Mouse (Mus musculus): ENCODE data around the gene Itgb1bp1.
A peak's percentile ranks its signal among the peaks of the same experiment; 100 is the strongest.

Gene Itgb1bp1

GRCm38 (mm10) chr12:21286243-21286622, at the start of gene Itgb1bp1:
TSS of gene Itgb1bp1 (minus strand) at chr12:21286284.
- DNase-seq, result peak; percentile 100

- DNase-seq, result peak; percentile 96
These were observed 49.8 kb upstream of the Itgb1bp1 start for GRCm38 (mm10) chr12:21335869-21336268.

- DNase-seq, result peak; percentile 81
These were observed 47.7 kb upstream of the Itgb1bp1 start for GRCm38 (mm10) chr12:21333766-21334165.

- DNase-seq, result peak; percentile 71
These were observed 46.9 kb upstream of the Itgb1bp1 start for GRCm38 (mm10) chr12:21333021-21333420.

GRCm38 (mm10) chr12:21331711-21332110, 45.6 kb upstream of the Itgb1bp1 start:
- DNase-seq, result peak; percentile 71

GRCm38 (mm10) chr12:21330961-21331576, 45.0 kb upstream of the Itgb1bp1 start:
- DNase-seq, result peak; percentile 90

- peak; percentile 70 for DNase-seq
These were observed 43.7 kb upstream of the Itgb1bp1 start for GRCm38 (mm10) chr12:21329661-21330400.

- peak; percentile 93 for DNase-seq
These were observed 40.2 kb upstream of the Itgb1bp1 start for GRCm38 (mm10) chr12:21326325-21326724.

- peak; percentile 87 for DNase-seq
These were observed 39.2 kb upstream of the Itgb1bp1 start for GRCm38 (mm10) chr12:21325266-21325665.

GRCm38 (mm10) chr12:21324101-21324500, 38.0 kb upstream of the Itgb1bp1 start:
- peak; percentile 80 for DNase-seq

- peak; percentile 86 for DNase-seq
These were observed 36.8 kb upstream of the Itgb1bp1 start for GRCm38 (mm10) chr12:21322856-21323255.

- peak; percentile 83 for DNase-seq
These were observed 36.2 kb upstream of the Itgb1bp1 start for GRCm38 (mm10) chr12:21322296-21322695.

GRCm38 (mm10) chr12:21321170-21321569, 35.1 kb upstream of the Itgb1bp1 start:
- DNase-seq, result peak; percentile 57

- DNase-seq, result peak; percentile 55
These were observed 34.2 kb upstream of the Itgb1bp1 start for GRCm38 (mm10) chr12:21320317-21320716.

GRCm38 (mm10) chr12:21318143-21318895, 32.2 kb upstream of the Itgb1bp1 start:
- DNase-seq, result no peak

GRCm38 (mm10) chr12:21316869-21317265, 30.8 kb upstream of the Itgb1bp1 start:
- peak; percentile 92 for DNase-seq

GRCm38 (mm10) chr12:21315923-21316868, 30.1 kb upstream of the Itgb1bp1 start, which contains the start of gene Iah1:
TSS of gene Iah1 (plus strand) at chr12:21316389.
- DNase-seq, result peak; percentile 99

- DNase-seq, result no peak
These were observed 26.1 kb upstream of the Itgb1bp1 start for GRCm38 (mm10) chr12:21312201-21312600.

- no peak for DNase-seq
These were observed 20.6 kb upstream of the Itgb1bp1 start for GRCm38 (mm10) chr12:21306721-21307120.

- DNase-seq, result no peak
These were observed 19.7 kb upstream of the Itgb1bp1 start for GRCm38 (mm10) chr12:21305741-21306140.

- DNase-seq, result peak; percentile 80
These were observed 16.3 kb upstream of the Itgb1bp1 start for GRCm38 (mm10) chr12:21302361-21302783.

- no peak for DNase-seq
These were observed 15.8 kb upstream of the Itgb1bp1 start for GRCm38 (mm10) chr12:21301932-21302331.
